Mouse (Mus musculus): ENCODE measurements at regions not wholly inside any gene's neighbourhood (a gene's known extent, or its start where the extent isn't known, plus 50 kb on each side); places are given as distances from the start of the nearest gene placed in this dataset.

- no peak overlapping the region for H3K27ac ChIP-seq
- no peak for TF ChIP-seq CTCF (IDR thresholded peaks at IDR 0.05)
- no peak overlapping the region for H3K4me3 ChIP-seq
- DNase-seq (ENCODE audit: extremely low spot score in 1 of 2, low spot score in 2 of 2) = no peak
- intact Hi-C loops (cut with DNase I) = no loop called here
These were observed 155.5 kb upstream of the Foxq1 start for GRCm38 (mm10) chr13:31400401-31400800.

- no peak overlapping the region for H3K4me3 ChIP-seq
- H3K27ac ChIP-seq = no peak overlapping the region
- intact Hi-C loops (cut with DNase I) = no loop called here
- DNase-seq (ENCODE audit: extremely low spot score in 1 of 2, low spot score in 2 of 2) = no peak
- no peak for TF ChIP-seq CTCF (IDR thresholded peaks at IDR 0.05)
These were observed 150.6 kb upstream of the Foxq1 start for GRCm38 (mm10) chr13:31405312-31405711.

- Histone ChIP-seq H3K27ac (no peak overlapping the region), H3K4me3 (no peak overlapping the region)
- DNase-seq (ENCODE audit: extremely low spot score in 1 of 2, low spot score in 2 of 2) = peak in 1 of 2 experiments; percentile 9
- no peak for TF ChIP-seq CTCF (IDR thresholded peaks at IDR 0.05)
- intact Hi-C loops (cut with DNase I) = no loop called here
These were observed 147.4 kb upstream of the Foxq1 start for GRCm38 (mm10) chr13:31408439-31409122.

GRCm38 (mm10) chr13:31409123-31409513 is 146.8 kb upstream of the Foxq1 start:
- Histone ChIP-seq H3K4me3 (no peak overlapping the region), H3K27ac (no peak overlapping the region)
- no peak for DNase-seq (ENCODE audit: extremely low spot score in 1 of 2, low spot score in 2 of 2)
- intact Hi-C loops (cut with DNase I) = no loop called here
- no peak for TF ChIP-seq CTCF (IDR thresholded peaks at IDR 0.05)

- Histone ChIP-seq H3K27ac (no peak overlapping the region), H3K4me3 (no peak overlapping the region)
- DNase-seq (ENCODE audit: extremely low spot score in 1 of 2, low spot score in 2 of 2) = no peak
- TF ChIP-seq CTCF (IDR thresholded peaks at IDR 0.05) = no peak
- intact Hi-C loops (cut with DNase I) = no loop called here
These were observed 134.4 kb upstream of the Foxq1 start for GRCm38 (mm10) chr13:31421556-31421955.

- H3K4me3 ChIP-seq = no peak overlapping the region
- no peak for DNase-seq (ENCODE audit: extremely low spot score in 1 of 2, low spot score in 2 of 2)
- intact Hi-C loops (cut with DNase I) = no loop called here
- TF ChIP-seq CTCF (IDR thresholded peaks at IDR 0.05) = no peak
- H3K27ac ChIP-seq = no peak overlapping the region
These were observed 132.3 kb upstream of the Foxq1 start for GRCm38 (mm10) chr13:31423599-31423998.

- Histone ChIP-seq H3K4me3 (no peak overlapping the region), H3K27ac (no peak overlapping the region)
- no peak for DNase-seq (ENCODE audit: extremely low spot score in 1 of 2, low spot score in 2 of 2)
- intact Hi-C loops (cut with DNase I) = no loop called here
- TF ChIP-seq CTCF (IDR thresholded peaks at IDR 0.05) = no peak
These were observed 130.0 kb upstream of the Foxq1 start for GRCm38 (mm10) chr13:31425825-31426500.

- TF ChIP-seq CTCF (IDR thresholded peaks at IDR 0.05) = no peak
- Histone ChIP-seq H3K4me3 (no peak overlapping the region), H3K27ac (no peak overlapping the region)
- DNase-seq (ENCODE audit: extremely low spot score in 1 of 2, low spot score in 2 of 2) = no peak
- intact Hi-C loops (cut with DNase I) = no loop called here
These were observed 119.5 kb upstream of the Foxq1 start for GRCm38 (mm10) chr13:31436434-31436833.

- Histone ChIP-seq H3K27ac (no peak overlapping the region), H3K4me3 (no peak overlapping the region)
- no peak for DNase-seq (ENCODE audit: extremely low spot score in 1 of 2, low spot score in 2 of 2)
- intact Hi-C loops (cut with DNase I) = no loop called here
- no peak for TF ChIP-seq CTCF (IDR thresholded peaks at IDR 0.05)
These were observed 115.9 kb upstream of the Foxq1 start for GRCm38 (mm10) chr13:31439761-31440627.

GRCm38 (mm10) chr13:31458883-31459282 is 97.1 kb upstream of the Foxq1 start:
- intact Hi-C loops (cut with DNase I) = no loop called here
- Histone ChIP-seq H3K4me3 (no peak overlapping the region), H3K27ac (no peak overlapping the region)
- DNase-seq (ENCODE audit: extremely low spot score in 1 of 2, low spot score in 2 of 2) = peak in 1 of 2 experiments; percentile 12
- TF ChIP-seq CTCF (IDR thresholded peaks at IDR 0.05) = no peak

- no peak for DNase-seq (ENCODE audit: extremely low spot score in 1 of 2, low spot score in 2 of 2)
- Histone ChIP-seq H3K4me3 (no peak overlapping the region), H3K27ac (no peak overlapping the region)
- intact Hi-C loops (cut with DNase I) = no loop called here
- TF ChIP-seq CTCF (IDR thresholded peaks at IDR 0.05) = no peak
These were observed 90.8 kb upstream of the Foxq1 start for GRCm38 (mm10) chr13:31465141-31465540.

GRCm38 (mm10) chr13:31465711-31466110 is 90.2 kb upstream of the Foxq1 start:
- no peak overlapping the region for H3K4me3 ChIP-seq
- H3K27ac ChIP-seq = no peak overlapping the region
- TF ChIP-seq CTCF (IDR thresholded peaks at IDR 0.05) = no peak
- intact Hi-C loops (cut with DNase I) = no loop called here
- no peak for DNase-seq (ENCODE audit: extremely low spot score in 1 of 2, low spot score in 2 of 2)

Measured in left cerebral cortex, adult 2 months (tissue).